Mouse (Mus musculus): ENCODE measurements around the gene Cyb5rl. TPM values are rescaled to one million over a fixed set of nuclear protein-coding genes. Genes with fewer than 3 reads are reported as not detected.

Gene Cyb5rl
- 3.3 and 4.9 TPM in 2 replicates for polyA plus RNA-seq (2015; fragmentation: Nextera tagmentation; extraction: Ambion mirVana)

GRCm38 (mm10) chr4:107066252-107067124, at the start of gene Cyb5rl, which contains the start of gene Mrpl37:
TSS of gene Cyb5rl (plus strand) at chr4:107066988.
TSS of gene Mrpl37 (minus strand) at chr4:107066868.

GRCm38 (mm10) chr4:107096841-107097373, 30.1 kb downstream of the Cyb5rl start, which contains the start of gene Cdcp2:
TSS of gene Cdcp2 (plus strand) at chr4:107096891.

Other genes starting within 250 kb of the Cyb5rl start
- gene Ssbp3, start 156.3 kb upstream of the Cyb5rl start, polyA plus RNA-seq (2015; fragmentation: Nextera tagmentation; extraction: Ambion mirVana) = 92.5 and 103 TPM in 2 replicates
- 83.1 and 86.6 TPM in 2 replicates for gene Mrpl37, start 120 bp upstream of the Cyb5rl start, polyA plus RNA-seq (2015; fragmentation: Nextera tagmentation; extraction: Ambion mirVana)
- gene Cdcp2, start 29.9 kb downstream of the Cyb5rl start, polyA plus RNA-seq (2015; fragmentation: Nextera tagmentation; extraction: Ambion mirVana) = 0.12 and 0.14 TPM in 2 replicates
- gene Tmem59, start 111.4 kb downstream of the Cyb5rl start, polyA plus RNA-seq (2015; fragmentation: Nextera tagmentation; extraction: Ambion mirVana) = 398 and 438 TPM in 2 replicates
- 20.8 and 25.4 TPM in 2 replicates for gene Tceanc2, start 112.1 kb downstream of the Cyb5rl start, polyA plus RNA-seq (2015; fragmentation: Nextera tagmentation; extraction: Ambion mirVana)
- not detected in 2 replicates for gene Ldlrad1, start 142.2 kb downstream of the Cyb5rl start, polyA plus RNA-seq (2015; fragmentation: Nextera tagmentation; extraction: Ambion mirVana)
- gene Lrrc42, start 186.5 kb downstream of the Cyb5rl start, polyA plus RNA-seq (2015; fragmentation: Nextera tagmentation; extraction: Ambion mirVana) = 52.2 and 55.7 TPM in 2 replicates
- 38.5 and 49.4 TPM in 2 replicates for gene Hspb11, start 186.6 kb downstream of the Cyb5rl start, polyA plus RNA-seq (2015; fragmentation: Nextera tagmentation; extraction: Ambion mirVana)
- gene Dio1, start 240.2 kb downstream of the Cyb5rl start, polyA plus RNA-seq (2015; fragmentation: Nextera tagmentation; extraction: Ambion mirVana) = not detected in 2 replicates
- 78.6 and 80.5 TPM in 2 replicates for gene Yipf1, start 247.4 kb downstream of the Cyb5rl start, polyA plus RNA-seq (2015; fragmentation: Nextera tagmentation; extraction: Ambion mirVana)